Comparison of ENCODE assay signal across 10 mouse cellular contexts in the genomic region with DNA sequence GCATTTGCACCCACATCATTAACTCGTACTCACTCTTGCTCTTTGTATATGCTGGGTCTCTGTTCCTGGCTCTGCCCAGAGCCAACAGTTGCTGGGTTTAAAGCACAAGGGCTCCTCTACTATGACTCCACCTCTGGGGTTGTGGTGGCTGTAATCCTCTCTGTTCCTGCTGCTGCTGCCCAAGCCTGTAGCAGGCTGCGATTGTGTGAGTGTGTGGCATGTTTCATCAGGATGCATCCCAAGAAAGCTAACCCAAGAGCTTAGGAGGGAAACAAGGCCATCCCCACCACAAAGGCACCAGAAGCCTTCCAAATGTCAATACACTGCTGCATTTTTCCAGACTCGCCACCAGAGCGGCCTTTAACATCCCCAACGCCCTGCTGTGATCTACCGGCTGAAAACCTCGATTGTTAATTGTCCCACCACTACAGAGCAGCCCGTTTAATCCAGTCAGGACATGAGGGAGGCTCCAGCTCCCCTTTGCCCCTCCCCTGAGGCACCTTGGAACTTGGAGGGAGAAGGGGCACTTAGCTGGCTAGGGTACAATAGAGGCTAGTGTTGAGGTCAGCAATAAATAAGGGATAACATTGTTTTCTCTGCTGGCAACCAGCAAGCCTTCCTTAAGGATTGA. TPM values are rescaled to one million over a fixed set of nuclear protein-coding genes. Genes with fewer than 3 reads are reported as not detected.
DNase-seq lines count a peak whose midpoint lies in the region; ATAC-seq lines count a peak whose summit lies in the region.
"Had no signal": no experiment of that assay in that cellular context is flagged by ENCODE, and none has a peak within 500 bp of the region (broad histone marks: within the 10 kb centered on the region; RNA-seq: fewer than 3 reads in every experiment).

No protein-coding gene starts in this region.

- no peaks in the 10 kb centered on the region for H3K27me3 ChIP-seq in forebrain, embryonic 11.5 days (ENCODE audit: control insufficient read depth, insufficient read depth, low read length)
- H3K27me3 ChIP-seq in midbrain, embryonic 11.5 days (ENCODE audit: control insufficient read depth, insufficient read depth, low read length) = peaks cover 11% of the 10 kb centered on the region; the same call in 1 of the 2 replicates

- H3K4me1 ChIP-seq in forebrain, embryonic 11.5 days (replicated peaks; ENCODE audit: control insufficient read depth, insufficient read depth, low read length) = peaks cover 5% of the 10 kb centered on the region; the same call in 1 of the 2 replicates
- H3K4me1 ChIP-seq in midbrain, embryonic 11.5 days (ENCODE audit: control insufficient read depth, insufficient read depth, low read length) = peaks cover 7% of the 10 kb centered on the region; the same call in 1 of the 2 replicates

- DNase-seq in cerebellum, adult 9-10 months = no peak
- DNase-seq in ES-CJ7 (ENCODE audit: low read depth, low spot score) = peak; percentile 88
- DNase-seq in forebrain, embryonic 11.5 days (ENCODE audit: low spot score) = no peak
- peak; percentile 88 for DNase-seq in midbrain, embryonic 11.5 days (ENCODE audit: low spot score, missing footprints)
- no peak for DNase-seq in layer of hippocampus, postnatal 36 days
- DNase-seq in spleen, postnatal 14 days (ENCODE audit: low spot score in 2 of 2) = no peak
- DNase-seq: left cerebral cortex, postnatal 4 days; thymus, postnatal 25 days had no signal

- 8% methylated on average over 8 of the region's 8 CpGs for WGBS in forebrain, embryonic 11.5 days
- 9% methylated on average over 8 of the region's 8 CpGs for WGBS in midbrain, embryonic 11.5 days

- no peak overlapping the region for H3K9ac ChIP-seq in forebrain, embryonic 11.5 days (ENCODE audit: low read length)
- no peak overlapping the region for H3K9ac ChIP-seq in midbrain, embryonic 11.5 days (ENCODE audit: low read length)

- H3K27ac ChIP-seq in forebrain, embryonic 11.5 days (ENCODE audit: low read depth, low read length) = no peak overlapping the region
- no peak overlapping the region for H3K27ac ChIP-seq in midbrain, embryonic 11.5 days (ENCODE audit: low read depth, low read length)

- H3K4me3 ChIP-seq in forebrain, embryonic 11.5 days (ENCODE audit: low read depth, low read length) = no peak overlapping the region
- no peak overlapping the region for H3K4me3 ChIP-seq in midbrain, embryonic 11.5 days (ENCODE audit: low read depth, low read length)

- H3K36me3 ChIP-seq in forebrain, embryonic 11.5 days (ENCODE audit: control insufficient read depth, insufficient read depth, low read length) = no peaks in the 10 kb centered on the region
- H3K36me3 ChIP-seq in midbrain, embryonic 11.5 days (ENCODE audit: control insufficient read depth, insufficient read depth, low read length) = no peaks in the 10 kb centered on the region

- H3K4me2 ChIP-seq in forebrain, embryonic 11.5 days (ENCODE audit: low read depth, low read length, severe bottlenecking) = no peak overlapping the region
- H3K4me2 ChIP-seq in midbrain, embryonic 11.5 days = no peak overlapping the region

- ATAC-seq in cerebellum, adult (ENCODE audit: insufficient number of reproducible peaks, low FRiP score, low TSS enrichment) = 0 out of 2 replicates have a peak, but pooled peaks have one; percentile 21
- ATAC-seq in forebrain, embryonic 11.5 days (replicated peaks; ENCODE audit: low FRiP score) = 0 out of 2 replicates have a peak, but pooled peaks have one; percentile 46
- peak; percentile 48; the same call in 1 of the 2 replicates for ATAC-seq in midbrain, embryonic 11.5 days (ENCODE audit: low FRiP score)
- no peak for ATAC-seq in megakaryocyte, adult 5-6 weeks (ENCODE audit: poor library complexity, severe bottlenecking)

- H3K9me3 ChIP-seq in forebrain, embryonic 11.5 days (ENCODE audit: control insufficient read depth, low read length) = no peaks in the 10 kb centered on the region
- H3K9me3 ChIP-seq in midbrain, embryonic 11.5 days (ENCODE audit: control insufficient read depth, low read length) = no peaks in the 10 kb centered on the region

RNA-seq across cellular contexts. Expression of gene Nrp2, which starts 40.1 kb away (rescaled TPM):
- 20.7 and 21.1 TPM in 2 replicates for polyA plus RNA-seq in forebrain, embryonic 11.5 days (2014; fragmentation: Nextera tagmentation; extraction: Ambion mirVana)
- polyA plus RNA-seq in midbrain, embryonic 11.5 days (2014; fragmentation: Nextera tagmentation; extraction: Ambion mirVana) = 12.5 and 13.3 TPM in 2 replicates
- total RNA-seq in megakaryocyte, adult 5-6 weeks (2015) = 3.5 and 3.9 TPM in 2 replicates
- 5.9 and 6.5 TPM in 2 replicates for total RNA-seq in megakaryocyte, adult 5-6 weeks (2017)
- 10 to 100 TPM; 58.8 to 66.3 TPM for total RNA-seq in layer of hippocampus, postnatal 36 days (2021)

Comparison
In these comparisons a context has a peak if more than half of its experiments do, and no peak if none do; other contexts are left out.
1. DNase-seq: peak in ES-CJ7 (single experiment) and midbrain, embryonic 11.5 days (single experiment); none in cerebellum, adult 9-10 months (single experiment), forebrain, embryonic 11.5 days (single experiment), layer of hippocampus, postnatal 36 days (0 of 2) and spleen, postnatal 14 days (0 of 2).
2. RNA of gene Nrp2, which starts 40.1 kb away (total RNA-seq): 58.8 to 66.3 TPM in layer of hippocampus, postnatal 36 days; 3.5 to 6.5 TPM in megakaryocyte, adult 5-6 weeks; every median in the first group is over 4 times any median in the second.